Mouse (Mus musculus) heart, adult 2 months (tissue): ENCODE results near the gene Zfp992. TPM values are rescaled to one million over a fixed set of nuclear protein-coding genes. Genes with fewer than 3 reads are reported as not detected.
"Not testable (repeated sequence)": the region's sequence is repeated elsewhere in the genome, so short reads cannot be mapped to it uniquely, and the experiment has no call there.

Experiments used
- DNase-seq, 2 experiments: peaks; one replicate each; pipeline ENCODE4 v3.0.0; 2021
- H3K27ac ChIP-seq: fragments of 200-600 bp; 2 replicates; pipeline ENCODE4 v1.8.1; 2022
- H3K27me3 ChIP-seq: fragments of 200-500 bp; 2 replicates; pipeline ENCODE4 v1.6.1; 2012; ENCODE audit warnings: mild to moderate bottlenecking, low read length, inconsistent platforms, mixed read lengths; ENCODE audit not compliant: control insufficient read depth, insufficient read depth
- H3K36me3 ChIP-seq: fragments of 200-500 bp; 2 replicates; pipeline ENCODE4 v1.6.1; 2012; ENCODE audit warnings: low read length, inconsistent platforms; ENCODE audit not compliant: control insufficient read depth, insufficient read depth
- H3K4me1 ChIP-seq: fragments of 200-500 bp; 2 replicates; pipeline ENCODE4 v1.6.1; 2011; ENCODE audit warnings: low read length; ENCODE audit not compliant: control insufficient read depth, insufficient read depth
- H3K4me3 ChIP-seq: fragments of 200-600 bp; 2 replicates; pipeline ENCODE4 v1.8.1; 2022
- H3K79me2 ChIP-seq: fragments of 200-500 bp; replicated peaks from 2 replicates; pipeline ENCODE4 v1.6.1; 2012; ENCODE audit warnings: mild to moderate bottlenecking, inconsistent platforms, low read length, moderate library complexity, mixed read lengths; ENCODE audit not compliant: control insufficient read depth, insufficient read depth
- H3K9ac ChIP-seq: fragments of 200-500 bp; 2 replicates; pipeline ENCODE4 v1.6.1; 2012; ENCODE audit warnings: low read depth, mild to moderate bottlenecking, control low read depth, inconsistent platforms, low read length, mixed read lengths
- CTCF ChIP-seq: fragments of 200-600 bp; IDR thresholded peaks from 2 replicates; pipeline ENCODE4 v1.8.1; 2022; ENCODE audit warnings: antibody characterized with exemption, mild to moderate bottlenecking, moderate library complexity
- WGBS: fragments of 180-500 bp; shearing (Covaris S2); methylation state at CpG from one replicate; pipeline ENCODE4 v1.1.7; 2018; 5-methylcytosine and 5-hydroxymethylcytosine counted together
- intact Hi-C: fragments of 180-260 bp; cut with DNase I; formaldehyde crosslinking; loops from one replicate; pipeline ENCODE4 v1.15.1; 2025
- polyA plus RNA-seq: library from polyadenylated mRNA; depleted of rRNA; stranded (reverse); fragments of >200 nt; gene quantifications from 2 replicates; pipeline ENCODE4 v1.2.3, GENCODE M21; 2012
- total RNA-seq, 2 experiments: library from RNA; stranded (reverse); gene quantifications; 2 replicates each; pipeline ENCODE4 v1.2.3; 2021

The Zfp992 gene
- total and polyA plus RNA-seq, 3 experiments = 0.49 to 2.3 (median 2.1) TPM

- H3K4me3 ChIP-seq, H3K79me2 ChIP-seq, intact Hi-C loops, H3K36me3 ChIP-seq, H3K27me3 ChIP-seq, H3K9ac ChIP-seq, H3K27ac ChIP-seq, DNase-seq, H3K4me1 ChIP-seq: not testable (repeated sequence)
- 58% methylated on average over 6 of the region's 6 CpGs for WGBS
These were observed 31.7 kb downstream of the Zfp992 start for GRCm38 (mm10) chr4:146480376-146481096.

GRCm38 (mm10) chr4:146482546-146482945 is 33.7 kb downstream of the Zfp992 start:
- H3K36me3 ChIP-seq, H3K4me1 ChIP-seq, H3K4me3 ChIP-seq, intact Hi-C loops, H3K27me3 ChIP-seq, H3K79me2 ChIP-seq, H3K9ac ChIP-seq, H3K27ac ChIP-seq, DNase-seq: not testable (repeated sequence)
- WGBS = 79% methylated on average over 10 of the region's 10 CpGs

GRCm38 (mm10) chr4:146483571-146484280 is 34.9 kb downstream of the Zfp992 start:
- 64% methylated on average over 13 of the region's 13 CpGs for WGBS
- H3K36me3 ChIP-seq, H3K4me1 ChIP-seq, H3K27me3 ChIP-seq, H3K4me3 ChIP-seq, H3K27ac ChIP-seq, H3K79me2 ChIP-seq, H3K9ac ChIP-seq, intact Hi-C loops: not testable (repeated sequence)
- peak; percentile 27 for TF ChIP-seq CTCF
- DNase-seq = peak in 1 of 2 experiments; percentile 35

- H3K4me3 ChIP-seq, H3K79me2 ChIP-seq, H3K27me3 ChIP-seq, H3K27ac ChIP-seq, intact Hi-C loops, DNase-seq, H3K36me3 ChIP-seq, H3K9ac ChIP-seq, H3K4me1 ChIP-seq: not testable (repeated sequence)
These were observed 35.9 kb downstream of the Zfp992 start for GRCm38 (mm10) chr4:146484676-146485075.

- H3K4me1 ChIP-seq, intact Hi-C loops, H3K27ac ChIP-seq, H3K4me3 ChIP-seq, H3K79me2 ChIP-seq, DNase-seq, H3K27me3 ChIP-seq, H3K9ac ChIP-seq, H3K36me3 ChIP-seq: not testable (repeated sequence)
- WGBS = 56% methylated on average over 6 of the region's 6 CpGs
These were observed 36.5 kb downstream of the Zfp992 start for GRCm38 (mm10) chr4:146485183-146485939.

GRCm38 (mm10) chr4:146486753-146487152 is 37.9 kb downstream of the Zfp992 start:
- H3K36me3 ChIP-seq, H3K4me3 ChIP-seq, H3K27ac ChIP-seq, DNase-seq, H3K9ac ChIP-seq, H3K79me2 ChIP-seq, intact Hi-C loops, H3K27me3 ChIP-seq, H3K4me1 ChIP-seq: not testable (repeated sequence)
- 49% methylated on average over 1 of the region's 1 CpGs for WGBS

- H3K9ac ChIP-seq, H3K27ac ChIP-seq, H3K79me2 ChIP-seq, H3K36me3 ChIP-seq, DNase-seq, H3K4me1 ChIP-seq, H3K4me3 ChIP-seq, H3K27me3 ChIP-seq, intact Hi-C loops: not testable (repeated sequence)
- 67% methylated on average over 4 of the region's 4 CpGs for WGBS
These were observed 40.4 kb downstream of the Zfp992 start for GRCm38 (mm10) chr4:146489196-146489595.

- H3K36me3 ChIP-seq, H3K27ac ChIP-seq, H3K27me3 ChIP-seq, H3K9ac ChIP-seq, H3K4me1 ChIP-seq, DNase-seq, H3K79me2 ChIP-seq, H3K4me3 ChIP-seq: not testable (repeated sequence)
- 67% methylated on average over 1 of the region's 1 CpGs for WGBS
- intact Hi-C loops = loop anchor here (5.0 kb wide), 1 partner anchor 745 kb away; no protein-coding TSS in a partner anchor
These were observed 43.2 kb downstream of the Zfp992 start for GRCm38 (mm10) chr4:146491993-146492392.
